Mouse (Mus musculus) mesoderm, embryonic 11.5 days (tissue): ENCODE measurements around the gene Sptb.

Source experiments
- DNase-seq: peaks from one replicate; pipeline ENCODE4 v3.0.0-alpha.2; 2012; ENCODE audit warnings: low read depth, low spot score

The Sptb gene

GRCm38 (mm10) chr12:76545786-76546370, 164.5 kb downstream of the Sptb start:
- no peak for DNase-seq

GRCm38 (mm10) chr12:76541879-76542278, 168.5 kb downstream of the Sptb start:
- DNase-seq, result no peak

- no peak for DNase-seq
These were observed 168.9 kb downstream of the Sptb start for GRCm38 (mm10) chr12:76541475-76541874.

- no peak for DNase-seq
These were observed 169.6 kb downstream of the Sptb start for GRCm38 (mm10) chr12:76540701-76541221.

- no peak for DNase-seq
These were observed 170.2 kb downstream of the Sptb start for GRCm38 (mm10) chr12:76540169-76540568.

GRCm38 (mm10) chr12:76537434-76537833, 172.9 kb downstream of the Sptb start:
- DNase-seq, result no peak

GRCm38 (mm10) chr12:76536591-76537153, 173.7 kb downstream of the Sptb start:
- DNase-seq, result no peak

GRCm38 (mm10) chr12:76535471-76535900, 174.9 kb downstream of the Sptb start:
- no peak for DNase-seq

GRCm38 (mm10) chr12:76534641-76535283, 175.6 kb downstream of the Sptb start:
- DNase-seq, result no peak

GRCm38 (mm10) chr12:76534233-76534632, 176.1 kb downstream of the Sptb start:
- no peak for DNase-seq

- peak; percentile 76 for DNase-seq
These were observed 176.7 kb downstream of the Sptb start for GRCm38 (mm10) chr12:76533377-76534222.

GRCm38 (mm10) chr12:76532926-76533376, 177.4 kb downstream of the Sptb start:
- no peak for DNase-seq

GRCm38 (mm10) chr12:76531986-76532925, 178.1 kb downstream of the Sptb start:
- DNase-seq, result peak; percentile 65

GRCm38 (mm10) chr12:76530580-76531139, 179.7 kb downstream of the Sptb start, which contains the start of gene Plekhg3:
Gene Plekhg3, plus strand, starts transcription at chr12:76530891.
- DNase-seq, result no peak
